Mouse (Mus musculus) heart, postnatal 25 days (tissue): Measurements from ENCODE around the gene Serp1. TPM values are rescaled to one million over a fixed set of nuclear protein-coding genes. Genes with fewer than 3 reads are reported as not detected.
"Not testable (repeated sequence)": the region's sequence is repeated elsewhere in the genome, so short reads cannot be mapped to it uniquely, and the experiment has no call there.

Experiments
- DNase-seq: peaks from one replicate; pipeline ENCODE4 v3.0.0; 2022; ENCODE audit warnings: low spot score
- intact Hi-C: fragments of 180-260 bp; cut with DNase I; formaldehyde crosslinking; loops from one replicate; pipeline ENCODE4 v1.15.1; 2025
- total RNA-seq, 2 experiments: library from RNA; stranded (reverse); gene quantifications; 2 replicates each; pipeline ENCODE4 v1.2.3; 2021

Gene Serp1
- total RNA-seq, 2 experiments from 2014 or later, result 13.0 to 14.3 TPM

DNA sequence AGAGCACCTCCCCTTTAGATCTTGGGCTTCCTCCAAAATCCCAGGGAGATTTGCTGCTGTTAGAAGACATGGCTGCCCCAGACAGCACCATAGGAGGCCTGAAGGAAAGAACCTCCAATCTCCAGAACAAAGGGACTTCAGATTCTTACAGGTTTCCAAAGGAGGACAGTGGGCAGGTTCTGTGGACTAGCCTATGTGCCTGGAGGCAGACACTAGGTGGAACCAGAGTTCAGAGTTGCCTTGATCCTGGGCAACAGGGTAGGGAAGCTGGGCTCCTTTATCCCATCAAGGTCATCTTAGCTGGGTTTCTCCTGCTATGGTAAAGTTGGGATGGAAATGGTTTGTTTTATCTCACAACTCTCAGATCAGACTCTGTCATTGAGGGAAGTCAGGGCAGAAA, 14.1 kb downstream of the Serp1 start:
- intact Hi-C loops, result loop anchor here (5.0 kb wide), 1 partner anchor 271 kb away; no protein-coding TSS in a partner anchor
- DNase-seq, result no peak

DNA sequence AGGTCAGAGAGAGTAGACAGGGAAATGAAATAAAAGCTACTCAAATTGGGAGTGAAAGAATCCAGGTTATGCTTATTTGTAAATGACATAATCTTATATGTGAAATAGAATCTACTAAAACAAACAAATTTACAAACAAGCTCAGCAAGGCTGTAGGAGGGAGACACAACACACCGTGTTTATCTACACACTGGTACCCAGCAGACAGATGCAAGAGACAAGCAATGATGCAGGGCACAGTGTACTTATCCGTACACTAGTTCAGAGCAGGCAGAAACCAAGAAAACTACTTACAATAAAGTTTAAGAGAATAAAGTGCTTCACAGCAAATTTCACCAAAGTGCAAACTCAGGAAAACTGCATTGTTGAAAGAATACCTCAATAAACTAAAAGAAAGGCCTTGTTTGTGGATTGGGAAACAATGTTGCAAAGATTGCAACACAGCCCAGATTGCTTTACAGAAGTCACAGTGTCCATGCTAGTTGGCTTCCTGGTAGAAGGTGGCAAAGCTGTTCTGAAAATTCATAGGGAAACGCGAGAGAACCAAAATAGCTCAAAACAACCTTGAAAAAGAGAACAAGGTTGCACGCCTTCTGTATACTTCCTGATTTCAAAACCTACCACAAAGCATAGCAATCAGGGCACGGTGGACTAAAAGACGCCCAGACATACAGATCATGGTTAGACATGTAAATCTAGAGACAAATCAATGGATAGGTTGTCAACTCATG, 17.5 kb downstream of the Serp1 start:
- DNase-seq, result no peak
- intact Hi-C loops, result no loop called here

DNA sequence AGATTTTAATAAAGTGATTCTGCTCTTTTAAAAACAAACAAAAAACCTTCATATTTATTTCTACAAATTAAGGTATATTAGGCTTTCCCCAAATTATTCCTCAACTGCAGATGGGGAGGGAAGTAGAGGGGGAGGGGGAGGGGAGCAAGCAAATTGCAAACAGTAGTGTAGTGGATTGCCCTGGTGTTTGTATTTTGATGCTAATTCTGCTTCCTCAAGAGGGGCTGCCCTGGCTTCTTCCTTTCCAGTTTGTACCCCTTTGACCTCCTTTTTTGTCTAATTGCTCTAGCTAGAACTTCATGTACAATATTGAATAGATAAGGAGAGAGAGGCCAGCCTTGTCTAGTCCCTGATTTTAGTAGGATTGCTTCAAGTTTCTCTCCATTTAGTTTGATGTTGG, 21.0 kb downstream of the Serp1 start:
- no peak for DNase-seq
- intact Hi-C loops, result no loop called here

DNA sequence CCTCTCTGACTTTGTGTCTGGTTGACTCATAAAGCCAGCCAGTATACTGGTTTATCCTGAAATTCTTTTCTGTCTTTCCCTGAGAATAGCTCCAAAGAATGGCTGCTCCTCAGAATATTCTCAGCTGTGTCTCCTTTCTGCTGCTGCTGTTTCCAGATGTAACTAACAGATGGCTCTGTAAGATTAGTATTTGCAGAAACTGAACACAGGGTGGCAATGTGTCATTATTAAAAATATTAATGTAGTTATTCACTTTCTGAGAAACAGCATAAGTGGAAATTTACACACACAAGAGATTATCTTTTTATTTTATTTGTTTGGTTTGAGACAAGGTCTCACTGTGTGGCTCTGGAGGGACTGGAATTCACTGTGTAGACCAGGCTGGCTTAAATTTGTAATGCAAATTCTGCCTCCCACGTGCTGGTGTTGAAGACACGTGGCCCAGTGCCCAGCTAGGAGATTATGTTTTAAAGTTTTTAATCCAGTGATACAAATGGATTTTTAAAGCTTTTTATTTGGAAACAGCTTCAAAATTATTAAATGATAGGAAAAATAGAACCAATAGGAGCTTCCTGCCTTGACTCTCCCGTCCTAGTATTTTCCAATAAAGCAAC, 21.9 kb downstream of the Serp1 start:
- DNase-seq, result no peak
- intact Hi-C loops, result no loop called here

DNA sequence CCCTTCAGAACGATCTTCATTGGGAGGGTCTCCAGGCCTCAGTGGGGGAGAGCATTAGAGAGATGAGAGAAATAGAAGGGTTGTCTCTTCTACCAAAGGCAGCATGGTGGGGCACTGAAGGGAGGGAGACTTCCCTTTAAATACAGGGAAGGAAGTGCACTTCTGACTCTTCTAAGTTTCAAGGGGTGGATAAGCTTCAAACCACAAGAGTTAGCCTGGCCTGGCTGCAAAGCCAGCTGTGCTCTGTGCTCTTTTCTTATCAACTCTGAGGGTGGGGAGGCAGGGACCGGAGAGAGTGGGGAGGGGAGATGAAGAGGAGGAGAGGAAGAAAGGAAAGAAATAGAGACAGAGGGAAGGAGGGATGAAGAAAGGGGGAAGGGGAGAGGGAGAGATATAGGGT, 23.7 kb downstream of the Serp1 start:
- no peak for DNase-seq
- intact Hi-C loops, result no loop called here

DNA sequence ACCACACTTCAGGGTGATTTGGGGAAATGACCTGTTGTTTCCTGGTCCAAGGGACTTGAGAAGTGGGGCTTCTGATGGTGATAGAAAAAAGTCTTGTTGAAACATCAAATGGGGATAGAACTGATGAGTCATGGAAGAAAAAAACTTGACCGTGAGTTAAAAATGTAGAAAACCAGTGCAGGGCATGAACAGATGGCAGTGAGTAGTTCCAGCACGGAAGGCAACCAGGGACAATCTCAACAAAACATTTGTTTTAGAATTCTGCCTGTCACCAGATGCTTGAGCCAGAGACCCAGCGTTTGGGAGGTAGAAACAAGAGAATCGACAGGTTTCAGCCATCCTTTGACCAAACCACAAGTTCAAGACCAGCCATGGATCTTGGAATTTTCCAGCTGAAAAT, 32.1 kb downstream of the Serp1 start:
- DNase-seq, result no peak
- intact Hi-C loops, result loop anchor here (10.0 kb wide), 1 partner anchor 649 kb away; the partner anchor contains the start of gene Pfn2

DNA sequence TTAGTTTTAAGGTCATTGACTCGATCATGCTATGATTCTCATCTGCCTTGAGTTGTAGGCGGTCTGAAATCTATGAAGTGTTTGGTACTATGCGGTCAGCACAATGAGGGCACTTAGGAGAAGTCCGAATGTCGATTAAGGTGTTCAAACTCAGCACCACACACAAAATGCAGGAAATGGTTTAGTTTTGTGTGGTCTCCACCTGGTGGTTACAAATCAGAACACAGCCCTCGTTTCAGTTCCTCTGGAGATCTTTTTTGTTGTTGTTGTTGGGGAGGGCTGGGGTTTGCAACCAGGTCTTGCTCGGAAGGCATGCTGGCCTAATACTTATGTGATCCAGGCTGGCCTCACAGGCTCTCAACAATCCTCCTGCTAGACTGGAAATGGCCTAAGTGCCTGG, 34.9 kb downstream of the Serp1 start:
- no peak for DNase-seq
- intact Hi-C loops, result loop anchor here (2.0 to 10.0 kb wide), 2 partner anchors 328 to 646 kb away; partner anchors contain the start of gene Pfn2

DNA sequence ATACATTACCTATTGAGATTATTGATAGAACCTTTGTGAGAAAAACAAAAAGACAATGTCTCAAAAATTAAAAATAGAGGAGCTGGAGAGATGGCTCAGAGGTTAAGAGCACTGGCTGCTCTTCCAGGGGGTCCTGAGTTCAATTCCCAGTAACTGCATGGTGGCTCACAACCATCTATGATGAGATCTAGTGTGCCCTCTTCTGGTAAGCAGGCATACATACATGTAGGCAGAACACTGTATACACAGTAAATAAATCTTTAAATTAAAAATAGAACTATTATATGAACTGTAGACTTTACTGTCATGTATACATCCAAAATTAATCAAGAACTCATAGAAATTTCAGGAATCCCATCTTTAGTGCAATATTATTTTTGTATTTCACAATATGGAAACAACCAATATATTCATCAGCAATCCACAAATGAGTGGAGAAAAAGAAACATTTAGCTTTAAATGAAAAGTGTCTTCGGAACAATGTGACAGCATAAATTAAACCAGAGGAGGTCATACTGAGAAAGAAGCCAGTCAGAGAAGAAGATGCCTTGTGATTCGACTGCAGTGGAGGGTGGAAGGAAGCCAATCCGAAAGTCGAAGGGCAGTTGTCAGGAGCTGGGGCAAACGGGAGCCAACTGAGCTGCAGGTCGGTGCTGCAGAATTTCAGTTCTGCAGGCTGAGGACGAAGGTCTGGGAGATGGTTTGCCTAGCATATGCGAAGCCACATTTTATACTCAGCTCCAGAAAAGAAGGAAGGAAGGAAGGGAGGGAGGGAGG, 37.5 kb downstream of the Serp1 start:
- intact Hi-C loops, result loop anchor here (2.0 kb wide), 1 partner anchor 73 kb away; the partner anchor contains the start of gene Tsc22d2
- no peak for DNase-seq

DNA sequence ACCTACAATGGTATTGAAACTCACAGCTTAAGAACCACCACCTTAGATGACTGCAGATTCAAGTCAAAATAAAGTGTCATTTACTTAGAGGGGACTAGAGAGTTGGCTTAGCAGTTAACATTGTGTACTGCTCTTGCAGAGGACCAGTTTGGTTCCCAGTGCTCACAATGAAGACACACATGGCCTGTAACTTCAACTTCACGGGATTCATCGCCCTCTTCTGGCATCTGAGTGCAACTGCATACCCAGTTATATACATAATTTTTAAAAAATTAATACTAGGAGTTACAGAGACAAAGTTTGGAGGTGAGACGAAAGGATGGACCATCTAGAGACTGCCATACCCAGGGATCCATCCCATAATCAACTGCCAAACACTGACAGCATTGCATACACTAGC, 38.6 kb downstream of the Serp1 start:
- DNase-seq, result no peak
- intact Hi-C loops, result no loop called here

DNA sequence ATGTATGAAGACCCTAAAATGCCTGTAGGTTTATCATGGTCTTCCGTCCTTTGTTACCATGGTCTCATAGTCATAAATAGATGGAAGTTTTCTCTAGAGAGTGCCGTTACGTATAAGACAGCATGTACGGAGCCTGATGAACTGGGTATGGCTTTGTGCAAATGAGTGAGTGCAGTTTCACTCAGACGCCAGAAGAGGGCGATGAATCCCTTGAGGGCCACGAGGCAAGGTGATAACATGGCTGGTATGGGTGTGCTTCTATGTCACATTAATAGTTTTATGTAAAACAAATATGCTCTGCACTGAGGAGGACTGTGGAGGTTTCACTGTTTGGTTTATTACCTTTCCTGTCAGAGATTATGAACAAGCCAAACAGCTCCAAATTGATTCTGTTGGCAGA, 39.8 kb downstream of the Serp1 start:
- DNase-seq, result no peak
- intact Hi-C loops, result no loop called here

DNA sequence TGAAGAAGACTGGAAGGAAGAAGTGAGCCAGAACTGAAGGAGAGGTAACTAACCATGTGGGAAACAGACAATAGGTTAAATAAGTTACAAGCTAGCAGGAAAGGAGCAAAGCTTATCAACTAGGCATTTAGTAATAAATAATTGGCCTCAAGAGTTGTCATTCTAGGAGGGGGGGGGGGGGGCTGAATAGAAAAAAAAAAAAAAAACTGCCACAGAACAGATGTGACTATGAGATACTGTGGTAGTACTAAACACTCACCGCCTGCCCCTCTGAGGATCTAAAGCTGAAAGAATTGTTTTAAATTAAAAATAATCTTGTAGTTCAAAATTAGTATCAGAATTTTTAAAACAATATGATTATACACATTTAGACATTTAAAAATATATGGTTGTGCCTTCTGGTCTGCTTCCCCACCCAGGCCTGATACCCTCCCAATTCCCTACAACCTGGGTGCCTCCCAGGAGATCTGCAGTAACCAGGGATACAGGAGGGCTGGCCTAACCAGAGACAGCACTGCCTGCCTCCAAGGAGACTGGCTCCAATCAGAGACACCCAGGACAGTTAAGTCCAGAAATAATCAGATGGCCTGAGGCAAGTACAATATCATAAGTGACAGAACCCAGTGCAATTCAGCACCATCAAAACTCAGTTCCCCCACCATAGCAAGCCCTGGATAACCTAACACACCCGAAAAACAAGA, 46.8 kb downstream of the Serp1 start:
- DNase-seq, result no peak
- intact Hi-C loops, result no loop called here

DNA sequence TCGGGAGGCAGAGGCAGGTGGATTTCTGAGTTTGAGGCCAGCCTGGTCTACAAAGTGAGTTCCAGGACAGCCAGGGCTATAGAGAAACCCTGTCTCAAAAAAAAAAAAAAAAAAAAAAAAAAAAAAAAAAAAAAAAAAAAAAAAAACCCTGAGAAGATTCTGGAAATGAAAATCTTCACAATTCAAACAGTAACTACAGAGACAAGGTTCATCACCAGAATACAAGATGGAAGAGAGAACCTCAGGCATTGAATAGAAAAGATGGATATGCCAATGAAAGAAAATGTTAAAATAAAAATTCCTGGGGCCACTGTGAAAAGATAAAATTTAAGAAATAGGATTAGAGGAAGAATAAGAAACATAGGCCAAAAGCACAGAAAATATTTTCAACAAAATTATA, 50.4 kb downstream of the Serp1 start:
- DNase-seq, intact Hi-C loops: not testable (repeated sequence)

Other genes starting within 250 kb of the Serp1 start
- gene Tsc22d2, start 111.2 kb downstream of the Serp1 start, total RNA-seq, result 10 to 100 TPM; 23.1 to 25.1 TPM
- 10 to 100 TPM; 35.4 to 42.4 TPM for gene Eif2a, start 71 bp downstream of the Serp1 start, total RNA-seq
- gene Selenot, start 50.7 kb upstream of the Serp1 start, total RNA-seq, result 100 to 1,000 TPM; 119 to 125 TPM
- gene Erich6, start 111.3 kb upstream of the Serp1 start, total RNA-seq, result not detected
- gene Siah2, start 166.5 kb upstream of the Serp1 start, total RNA-seq, result 10 to 100 TPM in 1 of 2 experiments, 1 to 10 TPM in 1; 8.4 to 11.5 TPM